Mouse (Mus musculus): ENCODE results near the gene Cd9.
A peak's percentile ranks its signal among the peaks of the same experiment; 100 is the strongest.
"Not testable (repeated sequence)": the region's sequence is repeated elsewhere in the genome, so short reads cannot be mapped to it uniquely, and the experiment has no call there.

Gene Cd9

GRCm38 (mm10) chr6:125503186-125503802, 8.7 kb upstream of the Cd9 start:
- no peak for DNase-seq (ENCODE audit: low read depth, low spot score)

- DNase-seq (ENCODE audit: low read depth, low spot score), result peak; percentile 72
Observed at GRCm38 (mm10) chr6:125498062-125498461, 3.5 kb upstream of the Cd9 start.

- DNase-seq (ENCODE audit: low read depth, low spot score), result no peak
Observed at GRCm38 (mm10) chr6:125496417-125496816, 1.8 kb upstream of the Cd9 start.

- no peak for DNase-seq (ENCODE audit: low read depth, low spot score)
Observed at GRCm38 (mm10) chr6:125495361-125495760, 770 bp upstream of the Cd9 start.

GRCm38 (mm10) chr6:125493147-125493546, 1.4 kb downstream of the Cd9 start:
- no peak for DNase-seq (ENCODE audit: low read depth, low spot score)

GRCm38 (mm10) chr6:125492664-125493063, 1.9 kb downstream of the Cd9 start:
- no peak for DNase-seq (ENCODE audit: low read depth, low spot score)

- DNase-seq (ENCODE audit: low read depth, low spot score), result no peak
Observed at GRCm38 (mm10) chr6:125492033-125492432, 2.6 kb downstream of the Cd9 start.

GRCm38 (mm10) chr6:125491393-125491792, 3.2 kb downstream of the Cd9 start:
- no peak for DNase-seq (ENCODE audit: low read depth, low spot score)

GRCm38 (mm10) chr6:125489881-125490559, 4.6 kb downstream of the Cd9 start:
- no peak for DNase-seq (ENCODE audit: low read depth, low spot score)

GRCm38 (mm10) chr6:125485589-125485988, 9.0 kb downstream of the Cd9 start:
- no peak for DNase-seq (ENCODE audit: low read depth, low spot score)

GRCm38 (mm10) chr6:125484721-125485120, 9.9 kb downstream of the Cd9 start:
- DNase-seq (ENCODE audit: low read depth, low spot score), result no peak

GRCm38 (mm10) chr6:125484313-125484660, 10.3 kb downstream of the Cd9 start:
- DNase-seq (ENCODE audit: low read depth, low spot score), result not testable (repeated sequence)

GRCm38 (mm10) chr6:125483515-125484312, 10.9 kb downstream of the Cd9 start:
- peak; percentile 69 for DNase-seq (ENCODE audit: low read depth, low spot score)

- DNase-seq (ENCODE audit: low read depth, low spot score), result peak; percentile 78
Observed at GRCm38 (mm10) chr6:125482427-125482831, 12.2 kb downstream of the Cd9 start.

- peak; percentile 60 for DNase-seq (ENCODE audit: low read depth, low spot score)
Observed at GRCm38 (mm10) chr6:125481667-125482390, 12.8 kb downstream of the Cd9 start.

- peak; percentile 77 for DNase-seq (ENCODE audit: low read depth, low spot score)
Observed at GRCm38 (mm10) chr6:125480396-125481361, 13.9 kb downstream of the Cd9 start.

GRCm38 (mm10) chr6:125479359-125479758, 15.2 kb downstream of the Cd9 start:
- DNase-seq (ENCODE audit: low read depth, low spot score), result no peak

GRCm38 (mm10) chr6:125478135-125479128, 16.2 kb downstream of the Cd9 start:
- no peak for DNase-seq (ENCODE audit: low read depth, low spot score)

- DNase-seq (ENCODE audit: low read depth, low spot score), result no peak
Observed at GRCm38 (mm10) chr6:125476826-125477589, 17.6 kb downstream of the Cd9 start.

Measured in CD4-positive, CD25-positive, alpha-beta regulatory T cell, adult 2 months (primary cell).